Mouse (Mus musculus) stomach, postnatal 0 days (tissue): ENCODE measurements around the gene Dnajc12. TPM values are rescaled to one million over a fixed set of nuclear protein-coding genes. Genes with fewer than 3 reads are reported as not detected.
"Not testable (repeated sequence)": the region's sequence is repeated elsewhere in the genome, so short reads cannot be mapped to it uniquely, and the experiment has no call there.

Experiments used
- ATAC-seq: fragments of 200-750 bp; cut with Nextera tagmentation; 2 replicates; pipeline ENCODE4 v1.8.0; 2017; ENCODE audit not compliant: low FRiP score, low TSS enrichment
- DNase-seq: peaks from one replicate; pipeline ENCODE4 v3.0.0-alpha.2; 2016; ENCODE audit warnings: low spot score
- H3K27ac ChIP-seq: fragments of 300-500 bp; sonication (generic); replicated peaks from 2 replicates; pipeline ENCODE4 v1.5.1; 2014; ENCODE audit warnings: mild to moderate bottlenecking, control low read depth
- H3K27me3 ChIP-seq: fragments of 300-500 bp; sonication (generic); 2 replicates; pipeline ENCODE4 v1.6.1; 2014; ENCODE audit warnings: low read length; ENCODE audit not compliant: control insufficient read depth, insufficient read depth
- H3K36me3 ChIP-seq: fragments of 300-500 bp; sonication (generic); 2 replicates; pipeline ENCODE4 v1.6.1; 2014; ENCODE audit warnings: low read length, mixed read lengths; ENCODE audit not compliant: control insufficient read depth, insufficient read depth
- H3K4me1 ChIP-seq: fragments of 300-500 bp; sonication (generic); replicated peaks from 2 replicates; pipeline ENCODE4 v1.6.1; 2014; ENCODE audit warnings: antibody characterized with exemption; ENCODE audit not compliant: control insufficient read depth, insufficient read depth
- H3K4me2 ChIP-seq: fragments of 300-500 bp; sonication (generic); replicated peaks from 2 replicates; pipeline ENCODE4 v1.6.1; 2014; ENCODE audit warnings: low read depth, mild to moderate bottlenecking, control low read depth, moderate library complexity
- H3K4me3 ChIP-seq: fragments of 300-500 bp; sonication (generic); 2 replicates; pipeline ENCODE4 v1.5.1; 2014; ENCODE audit warnings: low read depth, low read length, control low read depth
- H3K9ac ChIP-seq: fragments of 300-500 bp; sonication (generic); 2 replicates; pipeline ENCODE4 v1.6.1; 2014; ENCODE audit warnings: mild to moderate bottlenecking, low read length, control low read depth, mixed read lengths
- H3K9me3 ChIP-seq: fragments of 300-500 bp; sonication (generic); 2 replicates; pipeline ENCODE4 v1.6.1; 2016; ENCODE audit warnings: low read length; ENCODE audit not compliant: control insufficient read depth
- CTCF ChIP-seq: IDR thresholded peaks from 2 replicates; pipeline ENCODE4 v1.5.1; 2016; ENCODE audit warnings: antibody characterized with exemption, low read depth, mild to moderate bottlenecking, moderate library complexity
- EP300 ChIP-seq: optimal IDR thresholded peaks from 2 replicates; pipeline ENCODE3; 2016; ENCODE audit warnings: antibody characterized with exemption
- WGBS: fragments of 180-500 bp; shearing (Covaris S2); extraction: QIAGEN DNeasy Blood & Tissue Kit; methylation state at CpG from one replicate; pipeline ENCODE4 v1.1.7; 2014; 5-methylcytosine and 5-hydroxymethylcytosine counted together
- polyA plus RNA-seq: library from polyadenylated mRNA; unstranded; fragments of >200 nt; fragmentation: Nextera tagmentation; extraction: Ambion mirVana; gene quantifications from 2 replicates; pipeline ENCODE4 v1.2.1, GENCODE M21; 2015

The Dnajc12 gene
- polyA plus RNA-seq, 1 experiment from 2014 or later: 10.2 TPM

DNA sequence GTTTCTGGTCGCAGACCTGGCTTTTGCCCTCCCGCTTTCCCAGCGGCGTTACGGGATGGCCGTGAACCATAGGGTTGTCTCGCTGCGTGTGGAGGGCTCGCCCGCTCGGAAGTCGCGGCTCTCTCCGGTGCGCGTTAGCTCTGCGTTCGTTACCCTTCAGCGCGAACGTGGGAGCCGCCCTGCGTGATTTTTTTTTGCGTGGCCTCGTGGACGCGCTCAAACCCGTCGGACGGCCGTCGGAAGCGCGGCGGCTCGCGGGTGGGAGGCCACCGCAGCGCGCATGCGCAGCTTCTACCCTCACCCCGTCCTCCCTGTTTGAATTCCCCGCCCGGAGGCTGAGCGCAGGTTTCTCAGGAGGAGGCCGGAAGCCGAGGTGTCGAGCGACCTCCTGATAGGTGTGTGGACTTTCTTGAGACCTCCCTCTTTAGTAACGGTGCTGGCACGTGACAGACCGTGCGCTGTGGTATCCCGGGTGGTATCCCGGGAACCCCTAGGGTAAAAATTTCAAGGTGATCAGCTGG is 47.6 kb downstream of the Dnajc12 start, which contains the start of gene Ctnna3:
Gene Ctnna3 (plus strand): TSS at position 314 of the 521 bp plus-strand sequence.
- peak within 1 kb of the TSS; percentile 72 for H3K9ac ChIP-seq
- no peaks in the 10 kb centered on the region for H3K4me1 ChIP-seq
- no peaks in the 10 kb centered on the region for H3K36me3 ChIP-seq
- H3K27ac ChIP-seq: peak within 1 kb of the TSS; percentile 80
- peak within 1 kb of the TSS; percentile 56 for H3K4me2 ChIP-seq
- peak; percentile 96 for ATAC-seq
- TF ChIP-seq EP300: peak; percentile 5
- TF ChIP-seq CTCF: no peak
- H3K9me3 ChIP-seq: no peaks in the 10 kb centered on the region
- H3K4me3 ChIP-seq: peak within 1 kb of the TSS; percentile 80
- DNase-seq: peak; percentile 92
- no peaks in the 10 kb centered on the region for H3K27me3 ChIP-seq
- under 1% methylated on average over 55 of the region's 55 CpGs for WGBS

DNA sequence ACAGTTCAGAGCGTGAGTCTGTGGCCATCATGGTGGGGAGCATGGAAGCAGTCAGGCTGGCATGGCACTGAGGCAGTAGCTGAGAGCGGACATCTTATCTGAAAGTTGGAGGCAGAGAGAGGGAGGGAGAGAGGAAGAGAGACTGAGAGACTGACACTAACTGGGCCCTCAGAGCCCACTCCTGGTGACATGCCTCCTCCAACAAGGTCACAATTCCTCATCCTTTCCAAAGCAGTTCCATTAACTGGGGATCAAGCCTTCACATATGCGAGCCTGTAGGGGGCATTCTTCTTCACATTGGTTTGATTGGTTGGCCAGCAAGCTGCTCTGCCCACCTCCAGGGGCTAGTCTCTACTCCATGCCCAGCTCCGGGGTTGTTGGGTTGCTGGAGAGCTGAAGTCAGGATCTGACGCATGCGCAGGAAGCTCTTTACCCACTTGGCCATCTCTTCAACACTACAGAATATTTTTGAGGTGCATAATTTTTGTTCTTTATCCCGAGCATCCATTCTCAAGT is 49.0 kb downstream of the Dnajc12 start:
- TF ChIP-seq EP300 (no peak), CTCF (no peak)
- ATAC-seq: no peak
- H3K9me3 ChIP-seq: no peaks in the 10 kb centered on the region
- H3K36me3 ChIP-seq: no peaks in the 10 kb centered on the region
- no peak overlapping the region for H3K4me3 ChIP-seq
- no peak overlapping the region for H3K27ac ChIP-seq
- WGBS: 86% methylated on average over 7 of the region's 7 CpGs
- no peaks in the 10 kb centered on the region for H3K27me3 ChIP-seq
- no peak for DNase-seq
- H3K4me2 ChIP-seq: no peak overlapping the region
- H3K4me1 ChIP-seq: no peaks in the 10 kb centered on the region
- H3K9ac ChIP-seq: no peak overlapping the region

DNA sequence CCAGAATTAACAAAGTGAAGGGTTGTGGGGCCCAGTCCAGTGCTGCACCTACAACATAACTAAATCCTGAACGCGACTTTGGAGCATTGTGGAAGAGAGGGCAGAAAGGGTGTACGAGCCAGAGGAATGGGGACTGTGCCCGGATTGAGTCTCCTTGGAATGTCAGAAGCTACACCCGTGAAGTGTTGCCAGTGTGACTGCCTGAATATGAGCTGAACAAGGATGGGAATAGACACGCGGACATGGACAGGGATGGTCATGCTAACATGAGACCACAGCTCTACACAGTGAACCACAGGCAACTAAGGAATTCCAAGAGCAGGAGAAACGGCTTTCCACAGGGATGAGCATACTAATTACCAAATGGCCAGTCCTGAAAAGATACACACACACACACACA is 49.9 kb downstream of the Dnajc12 start:
- no peak overlapping the region for H3K9ac ChIP-seq
- no peaks in the 10 kb centered on the region for H3K36me3 ChIP-seq
- no peaks in the 10 kb centered on the region for H3K4me1 ChIP-seq
- TF ChIP-seq EP300 (no peak), CTCF (no peak)
- 92% methylated on average over 8 of the region's 8 CpGs for WGBS
- no peaks in the 10 kb centered on the region for H3K9me3 ChIP-seq
- no peak for DNase-seq
- H3K27me3 ChIP-seq: no peaks in the 10 kb centered on the region
- ATAC-seq: no peak
- H3K27ac ChIP-seq: no peak overlapping the region
- H3K4me2 ChIP-seq: no peak overlapping the region
- H3K4me3 ChIP-seq: no peak overlapping the region

DNA sequence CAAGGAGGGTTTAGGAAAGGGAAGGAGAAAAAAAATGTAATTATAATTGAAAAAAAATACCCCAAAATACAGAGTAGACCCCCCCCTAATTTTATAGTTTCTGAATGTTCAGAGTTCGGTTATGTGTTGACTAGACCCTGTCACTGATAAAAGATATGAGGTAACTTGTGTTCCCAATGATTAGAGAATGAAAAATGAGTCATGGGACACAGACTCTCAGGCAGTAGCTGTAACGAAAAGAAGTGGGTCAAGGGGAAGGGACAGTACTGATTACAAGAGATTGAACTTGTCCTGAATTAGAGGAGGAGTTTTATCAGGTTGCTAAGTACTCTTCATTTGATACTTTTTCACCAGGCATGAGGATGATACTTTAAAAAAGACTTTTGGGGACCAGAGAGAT is 50.6 kb downstream of the Dnajc12 start:
- Histone ChIP-seq H3K4me2 (no peak overlapping the region), H3K9ac (no peak overlapping the region), H3K27me3 (no peaks in the 10 kb centered on the region), H3K4me1 (no peaks in the 10 kb centered on the region), H3K27ac (no peak overlapping the region), H3K36me3 (no peaks in the 10 kb centered on the region), H3K4me3 (no peak overlapping the region), H3K9me3 (no peaks in the 10 kb centered on the region)
- ATAC-seq: no peak
- TF ChIP-seq EP300 (no peak), CTCF (no peak)
- no peak for DNase-seq
- WGBS: 49% methylated on average over 2 of the region's 2 CpGs

DNA sequence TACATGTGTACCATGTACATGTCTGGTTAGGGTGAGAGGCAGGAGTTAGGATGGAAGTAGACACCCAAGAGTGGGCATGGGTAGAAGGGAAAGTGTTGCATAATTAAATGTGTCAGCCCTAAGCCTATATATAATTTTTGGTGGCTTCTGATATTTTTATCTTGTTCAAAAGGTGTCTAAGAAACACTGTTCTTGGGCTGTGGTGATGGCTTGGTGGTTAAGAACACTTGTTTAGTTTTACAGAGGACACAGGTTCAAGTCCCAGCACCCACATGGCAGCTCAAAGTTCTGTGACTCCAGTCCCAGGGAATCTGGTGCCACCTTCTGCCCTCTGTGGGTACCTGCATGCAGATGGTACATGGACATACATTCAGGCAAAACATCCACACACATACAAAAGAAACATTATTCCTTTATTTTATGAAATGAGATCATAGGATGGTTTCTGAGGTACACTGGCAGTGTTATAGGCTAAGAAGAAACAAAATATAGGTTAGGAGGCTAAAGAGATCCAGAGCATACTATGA is 56.6 kb downstream of the Dnajc12 start:
- Histone ChIP-seq H3K9ac (no peak overlapping the region), H3K9me3 (no peaks in the 10 kb centered on the region), H3K36me3 (no peaks in the 10 kb centered on the region), H3K4me3 (no peak overlapping the region), H3K27me3 (no peaks in the 10 kb centered on the region), H3K4me2 (no peak overlapping the region), H3K4me1 (no peaks in the 10 kb centered on the region), H3K27ac (no peak overlapping the region)
- no peak for ATAC-seq
- TF ChIP-seq CTCF (no peak), EP300 (no peak)
- DNase-seq: no peak

DNA sequence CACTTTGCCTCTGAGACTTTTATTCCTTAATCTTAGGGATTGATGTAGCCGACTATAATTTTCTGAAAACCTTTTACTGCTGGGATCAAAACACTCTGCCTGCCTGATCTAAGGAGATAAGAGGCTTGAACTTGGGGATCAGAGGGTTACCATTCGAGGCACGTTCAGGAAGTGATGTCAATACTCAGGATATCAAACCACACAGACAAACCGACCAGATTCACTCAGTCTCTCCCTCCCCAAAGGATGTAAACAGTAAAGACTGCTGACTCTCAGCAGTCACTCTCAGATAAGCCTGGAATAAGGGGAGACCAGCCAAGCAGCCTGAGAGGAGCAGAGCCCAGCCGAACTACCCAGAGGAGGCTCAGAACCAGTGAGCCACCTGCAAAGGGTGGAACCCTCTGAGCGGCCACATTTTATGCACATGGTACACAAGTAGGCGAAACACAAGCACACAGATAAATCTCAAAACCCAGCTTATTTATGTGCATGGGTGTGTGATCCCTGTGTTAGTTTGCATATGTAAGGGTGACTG is 57.5 kb downstream of the Dnajc12 start:
- Histone ChIP-seq H3K4me3 (no peak overlapping the region), H3K4me2 (no peak overlapping the region), H3K36me3 (no peaks in the 10 kb centered on the region), H3K9me3 (no peaks in the 10 kb centered on the region), H3K27me3 (no peaks in the 10 kb centered on the region), H3K4me1 (no peaks in the 10 kb centered on the region), H3K27ac (no peak overlapping the region), H3K9ac (no peak overlapping the region)
- DNase-seq (no peak), ATAC-seq (no peak)
- no peak for TF ChIP-seq EP300
- no peak for TF ChIP-seq CTCF
- WGBS: 63% methylated on average over 7 of the region's 7 CpGs

DNA sequence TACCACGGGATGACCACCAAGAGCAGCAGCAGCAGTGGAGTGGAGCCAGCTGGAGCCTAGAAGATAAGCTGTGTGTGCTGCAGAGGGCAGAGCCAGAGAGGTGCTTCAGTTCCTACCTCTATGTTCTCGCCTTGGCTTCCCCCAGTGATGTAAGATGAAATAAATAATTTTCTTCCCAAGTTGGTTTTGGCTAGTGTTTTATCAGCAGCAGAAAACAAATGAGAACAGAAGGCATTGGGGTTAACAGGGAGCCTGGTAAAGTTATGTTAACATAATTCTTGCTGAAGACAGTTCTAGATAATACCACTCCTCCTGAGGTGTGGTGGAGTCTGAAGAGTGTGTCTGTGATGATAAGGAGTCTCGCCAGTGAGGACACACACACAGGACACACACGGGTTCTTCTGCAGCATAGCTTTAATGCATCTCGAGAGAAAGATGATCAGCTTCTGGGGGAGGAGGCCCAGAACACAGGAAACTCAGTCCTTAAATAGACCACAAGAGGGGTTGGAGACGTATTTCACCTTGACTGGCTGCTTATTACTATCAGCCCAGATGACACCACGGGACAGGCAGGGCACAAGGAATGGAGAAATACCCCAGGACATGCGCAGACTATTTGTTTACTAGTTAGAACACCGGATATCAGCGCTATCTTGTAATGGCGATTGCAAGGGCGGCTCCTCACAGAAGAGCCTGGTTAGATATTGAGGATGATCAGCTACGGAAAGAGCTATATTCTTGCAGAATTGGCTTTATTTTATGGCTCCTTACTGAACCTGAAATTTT is 62.6 kb downstream of the Dnajc12 start:
- WGBS: 81% methylated on average over 13 of the region's 13 CpGs
- ATAC-seq, H3K27ac ChIP-seq, H3K4me3 ChIP-seq, H3K4me1 ChIP-seq, H3K36me3 ChIP-seq, H3K9me3 ChIP-seq, DNase-seq, H3K4me2 ChIP-seq, H3K27me3 ChIP-seq, H3K9ac ChIP-seq: not testable (repeated sequence)
